ENCODE assay signal across 8 mouse cellular contexts in the genomic region with DNA sequence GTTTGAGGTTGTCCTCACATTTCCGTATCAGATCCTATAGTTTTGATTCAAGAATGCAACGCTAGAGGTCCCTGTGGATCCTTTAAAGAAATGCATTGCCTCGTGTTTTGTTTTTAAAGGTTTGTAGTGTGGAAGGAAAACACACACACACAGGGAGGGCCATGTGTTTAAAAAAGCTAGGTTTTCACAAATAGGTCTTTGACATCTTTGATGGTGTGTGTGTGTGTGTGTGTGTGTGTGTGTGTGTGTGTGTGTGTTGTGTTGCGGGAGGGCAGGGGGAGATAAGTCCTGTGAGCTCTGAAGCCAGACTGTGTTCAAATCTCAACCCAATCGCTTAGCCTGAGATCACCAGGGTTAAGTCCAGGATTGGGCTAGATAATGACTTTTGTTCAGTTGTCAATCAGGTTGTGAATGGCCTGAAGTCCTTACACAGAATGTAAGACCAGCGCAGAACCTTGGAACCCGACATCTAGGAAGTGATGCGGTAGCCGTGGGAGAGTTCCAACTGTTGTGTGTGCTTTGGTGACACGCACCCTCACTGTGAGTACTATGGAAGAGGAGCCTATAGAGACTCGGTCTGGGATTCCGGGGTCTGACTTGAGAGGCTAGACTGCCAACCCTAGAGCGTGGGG. TPM values are rescaled to one million over a fixed set of nuclear protein-coding genes. Genes with fewer than 3 reads are reported as not detected.
DNase-seq lines count a peak whose midpoint lies in the region; ATAC-seq lines count a peak whose summit lies in the region.

No protein-coding gene starts in this region.

- H3K27ac ChIP-seq in heart, embryonic 14.5 days (replicated peaks in 1 of 2; ENCODE audit: control insufficient read depth in 1 of 2, insufficient read depth in 1 of 2, low read depth in 2 of 2, low read length in 2 of 2), result no peak overlapping the region
- no peak overlapping the region for H3K27ac ChIP-seq in embryonic facial prominence, embryonic 15.5 days (replicated peaks)
- H3K27ac ChIP-seq in intestine, embryonic 16.5 days (ENCODE audit: low read length), result no peak overlapping the region
- H3K27ac ChIP-seq in midbrain, embryonic 11.5 days (ENCODE audit: low read depth, low read length), result no peak overlapping the region

- H3K4me3 ChIP-seq in heart, embryonic 14.5 days (ENCODE audit: control insufficient read depth in 1 of 2, insufficient read depth in 1 of 2, low read depth in 1 of 2, low read length in 2 of 2), result peak overlapping the region; percentile 41 to 50
- peak overlapping the region; percentile 37 for H3K4me3 ChIP-seq in embryonic facial prominence, embryonic 15.5 days (replicated peaks)
- peak overlapping the region; percentile 43 for H3K4me3 ChIP-seq in intestine, embryonic 16.5 days (ENCODE audit: low read length)
- peak overlapping the region; percentile 23 for H3K4me3 ChIP-seq in midbrain, embryonic 11.5 days (ENCODE audit: low read depth, low read length)

- peak overlapping the region; percentile 48; the same call in 1 of the 2 replicates for H3K9ac ChIP-seq in heart, embryonic 14.5 days (ENCODE audit: low read length)
- no peak overlapping the region for H3K9ac ChIP-seq in embryonic facial prominence, embryonic 15.5 days
- peak overlapping the region; percentile 57 for H3K9ac ChIP-seq in intestine, embryonic 16.5 days (ENCODE audit: low read depth, low read length)
- peak overlapping the region; percentile 20; the same call in 1 of the 2 replicates for H3K9ac ChIP-seq in midbrain, embryonic 11.5 days (ENCODE audit: low read length)

- DNase-seq in heart, adult 11 months, result no peak
- peak; percentile 42 for DNase-seq in ES-CJ7 (ENCODE audit: low read depth, low spot score)
- DNase-seq in midbrain, embryonic 11.5 days (ENCODE audit: low spot score, missing footprints), result peak; percentile 96
- DNase-seq in urinary bladder, postnatal 36 days (ENCODE audit: low spot score in 2 of 2), result no peak
- DNase-seq in gastrocnemius, postnatal 14 days, result no peak

- WGBS in heart, embryonic 14.5 days, result 3% methylated on average over 13 of the region's 13 CpGs
- 4% methylated on average over 13 of the region's 13 CpGs for WGBS in embryonic facial prominence, embryonic 15.5 days
- WGBS in intestine, embryonic 16.5 days, result 9% methylated on average over 13 of the region's 13 CpGs
- 2% methylated on average over 13 of the region's 13 CpGs for WGBS in midbrain, embryonic 11.5 days

- intact Hi-C loops in gastrocnemius, postnatal 14 days (cut with DNase I; ENCODE audit: low total_unique reads), result loop anchor here (2.0 to 10.0 kb wide), 4 partner anchors 77 to 585 kb away; no protein-coding TSS in a partner anchor

- no peaks in the 10 kb centered on the region for H3K9me3 ChIP-seq in heart, embryonic 14.5 days (ENCODE audit: control insufficient read depth, low read length)
- no peaks in the 10 kb centered on the region for H3K9me3 ChIP-seq in embryonic facial prominence, embryonic 15.5 days (replicated peaks)
- H3K9me3 ChIP-seq in intestine, embryonic 16.5 days (ENCODE audit: control insufficient read depth, low read length), result no peaks in the 10 kb centered on the region
- no peaks in the 10 kb centered on the region for H3K9me3 ChIP-seq in midbrain, embryonic 11.5 days (ENCODE audit: control insufficient read depth, low read length)

- H3K27me3 ChIP-seq in heart, embryonic 14.5 days (ENCODE audit: control insufficient read depth, insufficient read depth, low read length), result no peaks in the 10 kb centered on the region
- H3K27me3 ChIP-seq in embryonic facial prominence, embryonic 15.5 days, result peaks cover 49% of the 10 kb centered on the region
- H3K27me3 ChIP-seq in intestine, embryonic 16.5 days (replicated peaks; ENCODE audit: control insufficient read depth, insufficient read depth, low read length), result no peaks in the 10 kb centered on the region
- H3K27me3 ChIP-seq in midbrain, embryonic 11.5 days (ENCODE audit: control insufficient read depth, insufficient read depth, low read length), result no peaks in the 10 kb centered on the region

- H3K4me1 ChIP-seq in heart, embryonic 14.5 days (ENCODE audit: control insufficient read depth in 2 of 2, insufficient read depth in 2 of 2, low read length in 2 of 2), result peaks cover 4 to 5% of the 10 kb centered on the region in 2 experiments; a peak in 1 of 4 replicates
- peaks cover 16% of the 10 kb centered on the region for H3K4me1 ChIP-seq in embryonic facial prominence, embryonic 15.5 days
- H3K4me1 ChIP-seq in intestine, embryonic 16.5 days (ENCODE audit: control insufficient read depth, insufficient read depth, low read length), result peaks cover 8% of the 10 kb centered on the region
- H3K4me1 ChIP-seq in midbrain, embryonic 11.5 days (ENCODE audit: control insufficient read depth, insufficient read depth, low read length), result peaks cover 3% of the 10 kb centered on the region; the same call in 1 of the 2 replicates

- ATAC-seq in heart, embryonic 14.5 days (ENCODE audit: insufficient number of reproducible peaks, insufficient read depth, low FRiP score, low read depth), result peak; percentile 42; the same call in 1 of the 2 replicates
- 0 out of 2 replicates have a peak, but pooled peaks have one; percentile 32 for ATAC-seq in embryonic facial prominence, embryonic 15.5 days (ENCODE audit: insufficient number of reproducible peaks, low FRiP score, low TSS enrichment, low read depth)
- peak; percentile 72 for ATAC-seq in intestine, embryonic 16.5 days
- ATAC-seq in midbrain, embryonic 11.5 days (ENCODE audit: low FRiP score), result peak; percentile 70

- H3K4me2 ChIP-seq in heart, embryonic 14.5 days (ENCODE audit: low read length), result peak overlapping the region; percentile 74
- peak overlapping the region; percentile 69 for H3K4me2 ChIP-seq in embryonic facial prominence, embryonic 15.5 days (replicated peaks)
- peak overlapping the region; percentile 69 for H3K4me2 ChIP-seq in intestine, embryonic 16.5 days (ENCODE audit: low read depth, low read length)
- peak overlapping the region; percentile 39 for H3K4me2 ChIP-seq in midbrain, embryonic 11.5 days

- no peaks in the 10 kb centered on the region for H3K36me3 ChIP-seq in heart, embryonic 14.5 days (ENCODE audit: control insufficient read depth, insufficient read depth, low read length)
- H3K36me3 ChIP-seq in embryonic facial prominence, embryonic 15.5 days, result no peaks in the 10 kb centered on the region
- no peaks in the 10 kb centered on the region for H3K36me3 ChIP-seq in intestine, embryonic 16.5 days (ENCODE audit: control insufficient read depth, insufficient read depth, low read length)
- no peaks in the 10 kb centered on the region for H3K36me3 ChIP-seq in midbrain, embryonic 11.5 days (ENCODE audit: control insufficient read depth, insufficient read depth, low read length)

RNA-seq across cellular contexts. Expression of gene Cd247, which starts 8.4 kb away (rescaled TPM):
- 0.35 and 0.59 TPM in 2 replicates for polyA plus RNA-seq in heart, embryonic 14.5 days (2014; fragmentation: Nextera tagmentation; extraction: Ambion mirVana)
- polyA plus RNA-seq in embryonic facial prominence, embryonic 15.5 days (2015; fragmentation: Nextera tagmentation; extraction: Ambion mirVana), result 0.99 and 1.00 TPM in 2 replicates
- polyA plus RNA-seq in intestine, embryonic 16.5 days (2015; fragmentation: Nextera tagmentation; extraction: Ambion mirVana), result 0.21 and 0.51 TPM in 2 replicates
- polyA plus RNA-seq in midbrain, embryonic 11.5 days (2014; fragmentation: Nextera tagmentation; extraction: Ambion mirVana), result 2.0 and 2.1 TPM in 2 replicates
- total RNA-seq in gastrocnemius, postnatal 14 days (2021), result 1 to 10 TPM; 1.3 to 1.9 TPM

RNA-seq across cellular contexts. Expression of gene Creg1, which starts 16.5 kb away (rescaled TPM):
- 93.5 and 95.7 TPM in 2 replicates for polyA plus RNA-seq in heart, embryonic 14.5 days (2014; fragmentation: Nextera tagmentation; extraction: Ambion mirVana)
- polyA plus RNA-seq in embryonic facial prominence, embryonic 15.5 days (2015; fragmentation: Nextera tagmentation; extraction: Ambion mirVana), result 61.1 and 62.8 TPM in 2 replicates
- 122 and 142 TPM in 2 replicates for polyA plus RNA-seq in intestine, embryonic 16.5 days (2015; fragmentation: Nextera tagmentation; extraction: Ambion mirVana)
- polyA plus RNA-seq in midbrain, embryonic 11.5 days (2014; fragmentation: Nextera tagmentation; extraction: Ambion mirVana), result 37.4 and 43.4 TPM in 2 replicates
- total RNA-seq in gastrocnemius, postnatal 14 days (2021), result 10 to 100 TPM; 40.3 to 44.6 TPM

Comparison
In these comparisons a context has a peak if more than half of its experiments do, and no peak if none do; other contexts are left out.
1. DNase-seq: peak in ES-CJ7 (single experiment) and midbrain, embryonic 11.5 days (single experiment); none in heart, adult 11 months (single experiment), urinary bladder, postnatal 36 days (0 of 2) and gastrocnemius, postnatal 14 days (single experiment).
2. Peak in every context shown above with its lines, with median percentiles within 50 percentile points of each other: ATAC-seq, H3K4me2 ChIP-seq and H3K4me3 ChIP-seq.